Mouse (Mus musculus) heart, embryonic 16.5 days (tissue): Measurements from ENCODE around the gene Sfxn1. TPM values are rescaled to one million over a fixed set of nuclear protein-coding genes. Genes with fewer than 3 reads are reported as not detected.
A peak's percentile ranks its signal among the peaks of the same experiment; 100 is the strongest.

Source experiments
- ATAC-seq: fragments of 200-750 bp; cut with Nextera tagmentation; replicated peaks from 2 replicates; pipeline ENCODE4 v1.8.0; 2017; ENCODE audit warnings: moderate number of reproducible peaks; ENCODE audit not compliant: insufficient read depth, low FRiP score; ENCODE audit errors: extremely low read depth
- H3K27ac ChIP-seq: fragments of 300-500 bp; sonication (generic); 2 replicates; pipeline ENCODE4 v1.5.1; 2014; ENCODE audit warnings: mild to moderate bottlenecking, low read length, control low read depth, moderate library complexity
- H3K27me3 ChIP-seq: fragments of 300-500 bp; sonication (generic); 2 replicates; pipeline ENCODE4 v1.6.1; 2014; ENCODE audit warnings: low read length, mixed read lengths; ENCODE audit not compliant: control insufficient read depth, insufficient read depth
- H3K36me3 ChIP-seq: fragments of 300-500 bp; sonication (generic); 2 replicates; pipeline ENCODE4 v1.6.1; 2014; ENCODE audit not compliant: control insufficient read depth, insufficient read depth
- H3K4me1 ChIP-seq: fragments of 300-500 bp; sonication (generic); 2 replicates; pipeline ENCODE4 v1.6.1; 2014; ENCODE audit warnings: low read length, mixed read lengths; ENCODE audit not compliant: control insufficient read depth, insufficient read depth
- H3K4me2 ChIP-seq: fragments of 300-500 bp; sonication (generic); 2 replicates; pipeline ENCODE4 v1.6.1; 2014; ENCODE audit warnings: low read depth, mild to moderate bottlenecking, control low read depth, low read length
- H3K4me3 ChIP-seq: fragments of 300-500 bp; sonication (generic); 2 replicates; pipeline ENCODE4 v1.5.1; 2014; ENCODE audit warnings: mild to moderate bottlenecking, control low read depth, low read length
- H3K9ac ChIP-seq: fragments of 300-500 bp; sonication (generic); 2 replicates; pipeline ENCODE4 v1.6.1; 2014; ENCODE audit warnings: low read length, control low read depth
- H3K9me3 ChIP-seq: fragments of 300-500 bp; sonication (generic); replicated peaks from 2 replicates; pipeline ENCODE4 v1.6.1; 2016; ENCODE audit warnings: low read length; ENCODE audit not compliant: control insufficient read depth
- WGBS: fragments of 180-500 bp; shearing (Covaris S2); extraction: QIAGEN DNeasy Blood & Tissue Kit; methylation state at CpG from one replicate; pipeline ENCODE4 v1.1.7; 2014; 5-methylcytosine and 5-hydroxymethylcytosine counted together
- polyA plus RNA-seq: library from polyadenylated mRNA; unstranded; fragments of >200 nt; fragmentation: Nextera tagmentation; extraction: Ambion mirVana; gene quantifications from 2 replicates; pipeline ENCODE4 v1.2.1, GENCODE M21; 2015

Gene Sfxn1
- polyA plus RNA-seq, 1 experiment from 2014 or later: 29.0 TPM

GRCm38 (mm10) chr13:54073491-54073890 lies 1.8 kb downstream of the Sfxn1 start:
- H3K4me3 ChIP-seq: 0 out of 2 replicates have a peak overlapping the region, but pooled peaks have one; percentile 7
- peak overlapping the region; percentile 82 for H3K27ac ChIP-seq
- peak overlapping the region; percentile 85 for H3K4me2 ChIP-seq
- no peak overlapping the region for H3K9ac ChIP-seq
- peaks cover 2% of the 10 kb centered on the region; the same call in 1 of the 2 replicates for H3K36me3 ChIP-seq
- no peaks in the 10 kb centered on the region for H3K9me3 ChIP-seq
- no peak for ATAC-seq
- peaks cover 31% of the 10 kb centered on the region for H3K4me1 ChIP-seq
- no peaks in the 10 kb centered on the region for H3K27me3 ChIP-seq
- WGBS: 54% methylated on average over 2 of the region's 2 CpGs

GRCm38 (mm10) chr13:54075416-54075815 lies 3.7 kb downstream of the Sfxn1 start:
- Histone ChIP-seq H3K4me1 (peaks cover 33% of the 10 kb centered on the region), H3K27me3 (no peaks in the 10 kb centered on the region), H3K27ac (no peak overlapping the region), H3K4me3 (no peak overlapping the region), H3K9me3 (no peaks in the 10 kb centered on the region), H3K4me2 (no peak overlapping the region), H3K9ac (no peak overlapping the region), H3K36me3 (peaks cover 2% of the 10 kb centered on the region; the same call in 1 of the 2 replicates)
- 85% methylated on average over 2 of the region's 2 CpGs for WGBS
- no peak for ATAC-seq

GRCm38 (mm10) chr13:54076051-54076450 lies 4.4 kb downstream of the Sfxn1 start:
- 80% methylated on average over 6 of the region's 6 CpGs for WGBS
- Histone ChIP-seq H3K4me2 (no peak overlapping the region), H3K27me3 (no peaks in the 10 kb centered on the region), H3K27ac (no peak overlapping the region), H3K4me1 (peaks cover 39% of the 10 kb centered on the region), H3K36me3 (peaks cover 2% of the 10 kb centered on the region; the same call in 1 of the 2 replicates), H3K9me3 (no peaks in the 10 kb centered on the region), H3K9ac (no peak overlapping the region), H3K4me3 (no peak overlapping the region)
- ATAC-seq: no peak

- Histone ChIP-seq H3K4me2 (no peak overlapping the region), H3K4me3 (no peak overlapping the region), H3K9me3 (no peaks in the 10 kb centered on the region), H3K27me3 (no peaks in the 10 kb centered on the region), H3K27ac (no peak overlapping the region), H3K9ac (no peak overlapping the region), H3K4me1 (peaks cover 39% of the 10 kb centered on the region), H3K36me3 (peaks cover 2% of the 10 kb centered on the region; the same call in 1 of the 2 replicates)
- WGBS: 88% methylated on average over 11 of the region's 11 CpGs
- no peak for ATAC-seq
Observed at GRCm38 (mm10) chr13:54076762-54077460, 5.2 kb downstream of the Sfxn1 start.

- ATAC-seq: no peak
- H3K9me3 ChIP-seq: no peaks in the 10 kb centered on the region
- H3K4me2 ChIP-seq: no peak overlapping the region
- H3K4me1 ChIP-seq: peaks cover 39% of the 10 kb centered on the region
- no peak overlapping the region for H3K27ac ChIP-seq
- H3K4me3 ChIP-seq: no peak overlapping the region
- H3K27me3 ChIP-seq: no peaks in the 10 kb centered on the region
- WGBS: 57% methylated on average over 11 of the region's 11 CpGs
- H3K9ac ChIP-seq: no peak overlapping the region
- H3K36me3 ChIP-seq: peaks cover 2% of the 10 kb centered on the region; the same call in 1 of the 2 replicates
Observed at GRCm38 (mm10) chr13:54077470-54078174, 6.0 kb downstream of the Sfxn1 start.

- Histone ChIP-seq H3K36me3 (peaks cover 1% of the 10 kb centered on the region; the same call in 1 of the 2 replicates), H3K9me3 (no peaks in the 10 kb centered on the region), H3K4me1 (peaks cover 38% of the 10 kb centered on the region), H3K4me3 (no peak overlapping the region), H3K4me2 (no peak overlapping the region), H3K27ac (0 out of 2 replicates have a peak overlapping the region, but pooled peaks have one; percentile 13), H3K9ac (no peak overlapping the region), H3K27me3 (no peaks in the 10 kb centered on the region)
- 65% methylated on average over 12 of the region's 12 CpGs for WGBS
- ATAC-seq: no peak
Observed at GRCm38 (mm10) chr13:54079782-54080759, 8.4 kb downstream of the Sfxn1 start.

- no peak for ATAC-seq
- no peak overlapping the region for H3K4me2 ChIP-seq
- no peak overlapping the region for H3K27ac ChIP-seq
- no peak overlapping the region for H3K9ac ChIP-seq
- no peaks in the 10 kb centered on the region for H3K9me3 ChIP-seq
- H3K27me3 ChIP-seq: no peaks in the 10 kb centered on the region
- no peak overlapping the region for H3K4me3 ChIP-seq
- peaks cover 3% of the 10 kb centered on the region for H3K36me3 ChIP-seq
- H3K4me1 ChIP-seq: peaks cover 37% of the 10 kb centered on the region
- WGBS: 91% methylated on average over 1 of the region's 1 CpGs
Observed at GRCm38 (mm10) chr13:54080785-54081184, 9.1 kb downstream of the Sfxn1 start.

GRCm38 (mm10) chr13:54082946-54083345 lies 11.3 kb downstream of the Sfxn1 start:
- H3K36me3 ChIP-seq: peaks cover 22% of the 10 kb centered on the region

More at GRCm38 (mm10) chr13:54082946-54083345, 11.3 kb downstream of the Sfxn1 start:
- H3K4me1 ChIP-seq: peaks cover 25% of the 10 kb centered on the region
- no peak overlapping the region for H3K4me3 ChIP-seq
- no peaks in the 10 kb centered on the region for H3K9me3 ChIP-seq
- no peaks in the 10 kb centered on the region for H3K27me3 ChIP-seq
- H3K27ac ChIP-seq: no peak overlapping the region
- no peak overlapping the region for H3K9ac ChIP-seq
- no peak for ATAC-seq
- H3K4me2 ChIP-seq: no peak overlapping the region
- WGBS: 37% methylated on average over 5 of the region's 5 CpGs
